Mouse (Mus musculus) kidney, embryonic 15.5 days (tissue): ENCODE measurements around the gene Uap1l1. TPM values are rescaled to one million over a fixed set of nuclear protein-coding genes. Genes with fewer than 3 reads are reported as not detected.

Experiments
- polyA plus RNA-seq: library from polyadenylated mRNA; unstranded; fragments of >200 nt; fragmentation: Nextera tagmentation; extraction: Ambion mirVana; gene quantifications from 2 replicates; pipeline ENCODE4 v1.2.1, GENCODE M21; 2015

Gene Uap1l1
- polyA plus RNA-seq, 1 experiment from 2014 or later, result 27.3 TPM

Other genes starting within 250 kb of the Uap1l1 start
- gene Nrarp, start 184.9 kb downstream of the Uap1l1 start, polyA plus RNA-seq, result 21.8 and 23.7 TPM in 2 replicates
- 11.7 and 14.1 TPM in 2 replicates for gene Tor4a, start 168.8 kb downstream of the Uap1l1 start, polyA plus RNA-seq
- gene Nelfb, start 154.2 kb downstream of the Uap1l1 start, polyA plus RNA-seq, result 114 and 124 TPM in 2 replicates
- gene Stpg3, start 151.0 kb downstream of the Uap1l1 start, polyA plus RNA-seq, result 0.23 and 0.55 TPM in 2 replicates
- gene Fam166a, start 146.9 kb downstream of the Uap1l1 start, polyA plus RNA-seq, result 1.4 and 1.9 TPM in 2 replicates
- 555 and 581 TPM in 2 replicates for gene Tubb4b, start 141.0 kb downstream of the Uap1l1 start, polyA plus RNA-seq
- 0.78 and 0.99 TPM in 2 replicates for gene Slc34a3, start 131.3 kb downstream of the Uap1l1 start, polyA plus RNA-seq
- 0.31 and 0.41 TPM in 2 replicates for gene Rnf224, start 128.9 kb downstream of the Uap1l1 start, polyA plus RNA-seq
- gene Rnf208, start 123.4 kb downstream of the Uap1l1 start, polyA plus RNA-seq, result 20.7 and 21.8 TPM in 2 replicates
- 0.51 and 0.55 TPM in 2 replicates for gene Cysrt1, start 123.2 kb downstream of the Uap1l1 start, polyA plus RNA-seq
- gene AL732309.1, start 118.8 kb downstream of the Uap1l1 start, polyA plus RNA-seq, result 5.3 and 5.4 TPM in 2 replicates
- gene Tmem203, start 110.2 kb downstream of the Uap1l1 start, polyA plus RNA-seq, result 23.4 and 23.6 TPM in 2 replicates
- 9.2 and 11.3 TPM in 2 replicates for gene Tprn, start 103.1 kb downstream of the Uap1l1 start, polyA plus RNA-seq
- 204 and 207 TPM in 2 replicates for gene Ssna1, start 93.2 kb downstream of the Uap1l1 start, polyA plus RNA-seq
- gene Anapc2, start 93.2 kb downstream of the Uap1l1 start, polyA plus RNA-seq, result 123 and 129 TPM in 2 replicates
- gene Tmem210, start 77.5 kb downstream of the Uap1l1 start, polyA plus RNA-seq, result not detected in 2 replicates
- 0.46 TPM in 1 of 2 replicates, not detected in the other for gene Lrrc26, start 75.8 kb downstream of the Uap1l1 start, polyA plus RNA-seq
- gene Grin1, start 46.5 kb downstream of the Uap1l1 start, polyA plus RNA-seq, result 0.53 and 0.71 TPM in 2 replicates
- gene Man1b1, start 33.3 kb downstream of the Uap1l1 start, polyA plus RNA-seq, result 50.5 and 53.2 TPM in 2 replicates
- 23.4 TPM in 2 replicates for gene Dpp7, start 9.3 kb downstream of the Uap1l1 start, polyA plus RNA-seq
- gene Sapcd2, start 6.6 kb upstream of the Uap1l1 start, polyA plus RNA-seq, result 40.4 and 42.7 TPM in 2 replicates
- 4.5 and 4.6 TPM in 2 replicates for gene Entpd2, start 30.2 kb upstream of the Uap1l1 start, polyA plus RNA-seq
- gene Npdc1, start 33.7 kb upstream of the Uap1l1 start, polyA plus RNA-seq, result 41.3 and 52.5 TPM in 2 replicates
- 0.08 and 0.18 TPM in 2 replicates for gene Fut7, start 57.6 kb upstream of the Uap1l1 start, polyA plus RNA-seq
- 11.0 and 11.1 TPM in 2 replicates for gene Abca2, start 63.0 kb upstream of the Uap1l1 start, polyA plus RNA-seq
- 3.6 and 3.9 TPM in 2 replicates for gene Clic3, start 91.2 kb upstream of the Uap1l1 start, polyA plus RNA-seq
- 30.4 and 31.8 TPM in 2 replicates for gene Paxx, start 95.4 kb upstream of the Uap1l1 start, polyA plus RNA-seq
- 1.6 and 2.2 TPM in 2 replicates for gene Ptgds, start 104.4 kb upstream of the Uap1l1 start, polyA plus RNA-seq
- gene Lcn12, start 128.2 kb upstream of the Uap1l1 start, polyA plus RNA-seq, result not detected in 2 replicates
- 85.1 and 96.1 TPM in 2 replicates for gene Fbxw5, start 135.1 kb upstream of the Uap1l1 start, polyA plus RNA-seq
- 6.3 and 7.8 TPM in 2 replicates for gene C8g, start 136.0 kb upstream of the Uap1l1 start, polyA plus RNA-seq
- 36.0 and 37.3 TPM in 2 replicates for gene Traf2, start 181.3 kb upstream of the Uap1l1 start, polyA plus RNA-seq
- 373 and 392 TPM in 2 replicates for gene Edf1, start 192.2 kb upstream of the Uap1l1 start, polyA plus RNA-seq
- 8.4 and 10.1 TPM in 2 replicates for gene Mamdc4, start 209.2 kb upstream of the Uap1l1 start, polyA plus RNA-seq
- 184 and 197 TPM in 2 replicates for gene Phpt1, start 209.5 kb upstream of the Uap1l1 start, polyA plus RNA-seq
- 0.15 and 0.21 TPM in 2 replicates for gene Ajm1, start 216.1 kb upstream of the Uap1l1 start, polyA plus RNA-seq
- 72.8 and 74.7 TPM in 2 replicates for gene Rabl6, start 242.8 kb upstream of the Uap1l1 start, polyA plus RNA-seq